9 mouse cellular contexts compared by ENCODE assay signal in genomic region chr12:111906309-111906875, GRCm38 (mm10). TPM values are rescaled to one million over a fixed set of nuclear protein-coding genes. Genes with fewer than 3 reads are reported as not detected.
DNase-seq lines count a peak whose midpoint lies in the region; ATAC-seq and TF ChIP-seq lines count a peak whose summit lies in the region.
"Had no signal": no experiment of that assay in that cellular context is flagged by ENCODE, and none has a peak within 500 bp of the region (broad histone marks: within the 10 kb centered on the region; RNA-seq: fewer than 3 reads in every experiment).

No protein-coding gene starts in this region.

- 0 out of 2 replicates have a peak overlapping the region, but pooled peaks have one; percentile 83 for H3K9ac ChIP-seq in kidney, embryonic 15.5 days
- no peak overlapping the region for H3K9ac ChIP-seq in forebrain, embryonic 12.5 days
- H3K9ac ChIP-seq in midbrain, postnatal 0 days (replicated peaks; ENCODE audit: low read length, poor library complexity, severe bottlenecking): 0 out of 2 replicates have a peak overlapping the region, but pooled peaks have one; percentile 90

- peak overlapping the region; percentile 94 for H3K4me2 ChIP-seq in kidney, embryonic 15.5 days
- peak overlapping the region; percentile 98 for H3K4me2 ChIP-seq in forebrain, embryonic 12.5 days
- peak overlapping the region; percentile 81 for H3K4me2 ChIP-seq in midbrain, postnatal 0 days (ENCODE audit: low read depth, low read length, poor library complexity, severe bottlenecking)

- intact Hi-C loops in gastrocnemius, postnatal 14 days (cut with DNase I; ENCODE audit: low total_unique reads): no loop called here

- TF ChIP-seq CTCF in midbrain, postnatal 0 days (IDR thresholded peaks at IDR 0.05): no peak

- H3K9me3 ChIP-seq in kidney, embryonic 15.5 days (replicated peaks): no peaks in the 10 kb centered on the region
- H3K9me3 ChIP-seq in forebrain, embryonic 12.5 days: no peaks in the 10 kb centered on the region
- no peaks in the 10 kb centered on the region for H3K9me3 ChIP-seq in midbrain, postnatal 0 days (ENCODE audit: low read length)

- no peak for DNase-seq in kidney, postnatal 36 days
- DNase-seq in induced T-regulatory cell, adult 2 months (ENCODE audit: low read depth): peak; percentile 35
- no peak for DNase-seq in midbrain, postnatal 0 days (ENCODE audit: low spot score)
- no peak for DNase-seq in urinary bladder, adult 18-20 months (ENCODE audit: low spot score in 2 of 2)
- DNase-seq in gastrocnemius, postnatal 14 days: no peak
- no peak for DNase-seq in thymus, postnatal 4 days
- DNase-seq: cerebellum, postnatal 36 days had no signal

- H3K27me3 ChIP-seq in kidney, embryonic 15.5 days: 0 out of 2 replicates have a peak, but pooled peaks cover 3% of the 10 kb centered on the region
- peaks cover 40% of the 10 kb centered on the region for H3K27me3 ChIP-seq in forebrain, embryonic 12.5 days
- no peaks in the 10 kb centered on the region for H3K27me3 ChIP-seq in midbrain, postnatal 0 days (ENCODE audit: insufficient read depth, low read length)

- ATAC-seq in kidney, embryonic 15.5 days (replicated peaks; ENCODE audit: low FRiP score): no peak
- no peak for ATAC-seq in forebrain, embryonic 12.5 days (ENCODE audit: low FRiP score)
- ATAC-seq in midbrain, postnatal 0 days (ENCODE audit: low FRiP score): no peak

- H3K27ac ChIP-seq in kidney, embryonic 15.5 days: no peak overlapping the region
- H3K27ac ChIP-seq in forebrain, embryonic 12.5 days: no peak overlapping the region
- H3K27ac ChIP-seq in midbrain, postnatal 0 days (ENCODE audit: low read depth, low read length): peak overlapping the region; percentile 96; the same call in 1 of the 2 replicates

- H3K4me1 ChIP-seq in kidney, embryonic 15.5 days: peaks cover 26% of the 10 kb centered on the region
- H3K4me1 ChIP-seq in forebrain, embryonic 12.5 days: peaks cover 12% of the 10 kb centered on the region; the same call in 1 of the 2 replicates
- 0 out of 2 replicates have a peak, but pooled peaks cover 3% of the 10 kb centered on the region for H3K4me1 ChIP-seq in midbrain, postnatal 0 days (ENCODE audit: insufficient read depth, low read length)

- 45% methylated on average over 5 of the region's 5 CpGs for WGBS in kidney, embryonic 15.5 days
- 44% methylated on average over 5 of the region's 5 CpGs for WGBS in forebrain, embryonic 12.5 days
- 39% methylated on average over 5 of the region's 5 CpGs for WGBS in midbrain, postnatal 0 days

- H3K4me3 ChIP-seq in kidney, embryonic 15.5 days (replicated peaks): peak overlapping the region; percentile 88
- H3K4me3 ChIP-seq in forebrain, embryonic 12.5 days (replicated peaks): peak overlapping the region; percentile 75; the same call in 1 of the 2 replicates
- H3K4me3 ChIP-seq in midbrain, postnatal 0 days (ENCODE audit: low read depth, low read length): peak overlapping the region; percentile 82

- no peaks in the 10 kb centered on the region for H3K36me3 ChIP-seq in kidney, embryonic 15.5 days
- no peaks in the 10 kb centered on the region for H3K36me3 ChIP-seq in forebrain, embryonic 12.5 days (replicated peaks)
- H3K36me3 ChIP-seq in midbrain, postnatal 0 days (ENCODE audit: insufficient read depth, low read length): no peaks in the 10 kb centered on the region

RNA-seq across cellular contexts. Expression of gene Ppp1r13b, which starts 1.5 kb away (rescaled TPM):
- polyA plus RNA-seq in kidney, embryonic 15.5 days (2015; fragmentation: Nextera tagmentation; extraction: Ambion mirVana): 14.5 and 18.5 TPM in 2 replicates
- polyA plus RNA-seq in forebrain, embryonic 12.5 days (2016; fragmentation: Nextera tagmentation; extraction: Ambion mirVana): 9.5 and 9.9 TPM in 2 replicates
- total RNA-seq in midbrain, postnatal 0 days (2014; rRNA removed): 58.5 and 79.3 TPM in 2 replicates
- 38.5 and 47.0 TPM in 2 replicates for polyA plus RNA-seq in midbrain, postnatal 0 days (2015; fragmentation: Nextera tagmentation; extraction: Ambion mirVana)
- 1 to 10 TPM; 8.5 to 9.0 TPM for total RNA-seq in gastrocnemius, postnatal 14 days (2021)
